Mouse (Mus musculus) CD8-positive naive resting alpha-beta T cell, adult 2 months (primary cell): ENCODE results near the gene Stxbp4.

Experiments
- DNase-seq, 2 experiments: peaks; one replicate each; pipeline ENCODE4 v3.0.0; 2022; ENCODE audit warnings: low read depth in 2 of 2, low spot score in 2 of 2

Stxbp4 gene

GRCm38 (mm10) chr11:90570646-90571259, 67.1 kb downstream of the Stxbp4 start:
- DNase-seq: no peak

GRCm38 (mm10) chr11:90558359-90559047, 79.4 kb downstream of the Stxbp4 start:
- no peak for DNase-seq

- no peak for DNase-seq
Measured at GRCm38 (mm10) chr11:90556517-90556916, 81.4 kb downstream of the Stxbp4 start.

GRCm38 (mm10) chr11:90553963-90554362, 83.9 kb downstream of the Stxbp4 start:
- no peak for DNase-seq

- DNase-seq: no peak
Measured at GRCm38 (mm10) chr11:90552303-90553201, 85.3 kb downstream of the Stxbp4 start.

GRCm38 (mm10) chr11:90548560-90548959, 89.3 kb downstream of the Stxbp4 start:
- no peak for DNase-seq

- no peak for DNase-seq
Measured at GRCm38 (mm10) chr11:90538636-90539263, 99.1 kb downstream of the Stxbp4 start.

- no peak for DNase-seq
Measured at GRCm38 (mm10) chr11:90525311-90525710, 112.6 kb downstream of the Stxbp4 start.

GRCm38 (mm10) chr11:90521040-90521439, 116.8 kb downstream of the Stxbp4 start:
- DNase-seq: no peak

- no peak for DNase-seq
Measured at GRCm38 (mm10) chr11:90517750-90518149, 120.1 kb downstream of the Stxbp4 start.

GRCm38 (mm10) chr11:90512538-90513219, 125.2 kb downstream of the Stxbp4 start:
- no peak for DNase-seq

GRCm38 (mm10) chr11:90501846-90502245, 136.0 kb downstream of the Stxbp4 start:
- no peak for DNase-seq

- DNase-seq: no peak
Measured at GRCm38 (mm10) chr11:90499918-90500317, 138.0 kb downstream of the Stxbp4 start.

GRCm38 (mm10) chr11:90498461-90498860, 139.4 kb downstream of the Stxbp4 start:
- no peak for DNase-seq

- no peak for DNase-seq
Measured at GRCm38 (mm10) chr11:90494981-90495380, 142.9 kb downstream of the Stxbp4 start.

GRCm38 (mm10) chr11:90492511-90492910, 145.4 kb downstream of the Stxbp4 start:
- DNase-seq: no peak

GRCm38 (mm10) chr11:90489166-90489565, 148.7 kb downstream of the Stxbp4 start:
- no peak for DNase-seq

- no peak for DNase-seq
Measured at GRCm38 (mm10) chr11:90487686-90488085, 150.2 kb downstream of the Stxbp4 start.

- DNase-seq: no peak
Measured at GRCm38 (mm10) chr11:90484750-90485637, 152.9 kb downstream of the Stxbp4 start.

GRCm38 (mm10) chr11:90483766-90484165, 154.1 kb downstream of the Stxbp4 start:
- no peak for DNase-seq
